Mouse (Mus musculus) adrenal gland, postnatal 36 days (tissue): ENCODE measurements at regions not wholly inside any gene's neighbourhood (a gene's known extent, or its start where the extent isn't known, plus 50 kb on each side); places are given as distances from the start of the nearest gene placed in this dataset.

Source experiments
- DNase-seq, 2 experiments: peaks; one replicate each; pipeline ENCODE4 v3.0.0; 2021; ENCODE audit warnings: mixed read lengths in 1 of 2

- DNase-seq = no peak
Observed at GRCm38 (mm10) chr14:106365624-106366118, 259.7 kb downstream of the Trim52 start.

GRCm38 (mm10) chr14:106373451-106373850, 267.5 kb downstream of the Trim52 start:
- DNase-seq = no peak

GRCm38 (mm10) chr14:106379645-106380044, 273.6 kb downstream of the Trim52 start:
- DNase-seq = no peak

GRCm38 (mm10) chr14:106387671-106388070, 281.7 kb downstream of the Trim52 start:
- DNase-seq = no peak

- no peak for DNase-seq
Observed at GRCm38 (mm10) chr14:106390546-106390945, 284.5 kb downstream of the Trim52 start.

- no peak for DNase-seq
Observed at GRCm38 (mm10) chr14:106393978-106394377, 288.0 kb downstream of the Trim52 start.

GRCm38 (mm10) chr14:106412917-106413558, 307.0 kb downstream of the Trim52 start:
- no peak for DNase-seq

- peak; percentile 1 for DNase-seq
Observed at GRCm38 (mm10) chr14:106424714-106425113, 318.7 kb downstream of the Trim52 start.

- no peak for DNase-seq
Observed at GRCm38 (mm10) chr14:106428594-106428993, 322.6 kb downstream of the Trim52 start.

- peak; percentile 56 to 75 for DNase-seq
Observed at GRCm38 (mm10) chr14:106439282-106439681, 333.3 kb downstream of the Trim52 start.

GRCm38 (mm10) chr14:106489074-106489473, 383.1 kb downstream of the Trim52 start:
- DNase-seq = no peak

GRCm38 (mm10) chr14:106491389-106491788, 385.4 kb downstream of the Trim52 start:
- no peak for DNase-seq

- peak in 1 of 2 experiments; percentile 12 for DNase-seq
Observed at GRCm38 (mm10) chr14:106500344-106501135, 394.5 kb downstream of the Trim52 start.

GRCm38 (mm10) chr14:106506921-106507320, 400.9 kb downstream of the Trim52 start:
- no peak for DNase-seq

GRCm38 (mm10) chr14:106518552-106519358, 412.8 kb downstream of the Trim52 start:
- DNase-seq = no peak

- DNase-seq = no peak
Observed at GRCm38 (mm10) chr14:106520808-106521207, 414.8 kb downstream of the Trim52 start.

- no peak for DNase-seq
Observed at GRCm38 (mm10) chr14:106550150-106550549, 444.2 kb downstream of the Trim52 start.

GRCm38 (mm10) chr14:106579281-106579680, 473.3 kb downstream of the Trim52 start:
- no peak for DNase-seq

- DNase-seq = no peak
Observed at GRCm38 (mm10) chr14:106581886-106582285, 475.9 kb downstream of the Trim52 start.

- no peak for DNase-seq
Observed at GRCm38 (mm10) chr14:106593352-106593751, 487.4 kb downstream of the Trim52 start.

- no peak for DNase-seq
Observed at GRCm38 (mm10) chr14:106593980-106594379, 488.0 kb downstream of the Trim52 start.

- no peak for DNase-seq
Observed at GRCm38 (mm10) chr14:106607041-106607440, 501.0 kb downstream of the Trim52 start.
